Mouse (Mus musculus) erythroid progenitor cell, adult 5-6 weeks (primary cell): ENCODE measurements at regions not wholly inside any gene's neighbourhood (a gene's known extent, or its start where the extent isn't known, plus 50 kb on each side); places are given as distances from the start of the nearest gene placed in this dataset.

Experiments
- ATAC-seq: replicated peaks from 2 replicates; pipeline ENCODE4 v1.8.0; 2016; ENCODE audit warnings: moderate number of reproducible peaks, mild to moderate bottlenecking, moderate TSS enrichment, inconsistent platforms; ENCODE audit not compliant: poor library complexity, low FRiP score, severe bottlenecking

DNA sequence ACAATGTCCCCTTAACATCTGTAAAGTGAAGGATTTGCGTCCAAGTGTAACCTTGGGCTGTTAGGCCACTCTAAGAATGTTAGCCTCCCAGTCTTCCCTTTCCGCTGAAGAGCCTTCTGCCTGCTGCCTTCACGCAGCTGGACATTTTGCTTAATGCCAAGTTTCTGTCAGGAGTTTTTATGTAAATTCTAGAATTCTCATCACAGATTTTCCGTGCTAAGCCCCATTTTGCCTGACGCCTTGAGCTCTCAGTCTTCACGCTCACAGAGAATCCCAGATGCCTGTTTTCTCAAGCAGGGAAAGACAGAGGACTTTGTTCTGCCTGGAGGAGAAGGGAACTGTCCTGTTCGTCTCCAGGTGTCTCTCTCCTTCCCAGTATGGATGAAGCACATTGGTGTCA is 593.8 kb upstream of the Map3k7 start:
- ATAC-seq: no peak

- no peak for ATAC-seq
Observed at GRCm38 (mm10) chr4:31381069-31381969, 582.6 kb upstream of the Map3k7 start.

DNA sequence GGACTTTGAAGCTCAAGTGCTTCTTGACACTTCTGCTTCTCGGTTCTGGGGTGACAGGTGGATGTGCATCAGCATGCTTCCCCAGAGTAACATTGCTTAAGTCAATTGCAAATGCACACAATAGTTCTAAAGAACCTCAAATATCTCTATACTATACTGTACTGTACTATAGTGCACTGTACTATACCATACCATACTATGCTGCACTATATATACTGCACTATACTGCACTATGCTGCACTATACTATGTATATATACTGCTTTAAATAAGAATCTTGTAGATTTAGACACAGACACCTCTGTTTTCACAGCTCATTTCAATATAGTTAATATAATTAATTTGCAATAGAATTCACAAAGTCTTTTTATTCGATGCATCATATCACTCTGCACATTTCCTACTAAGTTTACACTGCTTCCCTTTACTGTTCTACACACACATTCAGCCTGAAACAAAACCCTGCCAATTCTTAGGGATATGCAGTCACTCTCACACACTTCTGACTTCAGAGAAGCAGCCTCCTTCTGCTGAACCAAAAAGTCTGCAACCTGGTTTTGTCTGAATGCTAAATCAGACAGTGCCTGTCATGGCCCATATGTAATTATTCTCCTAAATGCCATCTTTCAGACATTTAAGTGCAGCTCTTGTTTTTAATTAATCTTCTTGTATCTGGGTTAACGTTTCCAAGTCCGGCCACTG is 570.8 kb upstream of the Map3k7 start:
- ATAC-seq: no peak

DNA sequence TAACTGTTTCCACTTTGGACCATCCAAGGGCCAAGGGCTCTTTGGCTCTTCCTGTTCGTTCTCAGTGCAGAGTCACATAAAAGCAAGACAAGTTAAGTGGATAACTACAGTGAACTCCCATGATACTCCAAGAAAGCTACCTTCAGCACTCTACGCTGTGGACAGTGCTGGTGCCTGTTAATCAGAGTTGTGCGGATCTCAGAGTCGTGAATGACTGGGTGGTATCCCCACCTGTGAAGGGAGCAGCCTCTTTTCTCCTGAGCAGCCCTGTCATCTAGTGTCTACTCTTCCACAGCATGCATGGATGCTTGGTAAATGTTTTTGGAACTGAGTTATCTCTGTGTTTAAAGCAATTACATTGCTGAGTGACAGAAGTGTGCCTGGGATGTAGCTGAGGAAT is 568.4 kb upstream of the Map3k7 start:
- no peak for ATAC-seq

GRCm38 (mm10) chr4:31403976-31404375 is 559.9 kb upstream of the Map3k7 start:
- no peak for ATAC-seq

DNA sequence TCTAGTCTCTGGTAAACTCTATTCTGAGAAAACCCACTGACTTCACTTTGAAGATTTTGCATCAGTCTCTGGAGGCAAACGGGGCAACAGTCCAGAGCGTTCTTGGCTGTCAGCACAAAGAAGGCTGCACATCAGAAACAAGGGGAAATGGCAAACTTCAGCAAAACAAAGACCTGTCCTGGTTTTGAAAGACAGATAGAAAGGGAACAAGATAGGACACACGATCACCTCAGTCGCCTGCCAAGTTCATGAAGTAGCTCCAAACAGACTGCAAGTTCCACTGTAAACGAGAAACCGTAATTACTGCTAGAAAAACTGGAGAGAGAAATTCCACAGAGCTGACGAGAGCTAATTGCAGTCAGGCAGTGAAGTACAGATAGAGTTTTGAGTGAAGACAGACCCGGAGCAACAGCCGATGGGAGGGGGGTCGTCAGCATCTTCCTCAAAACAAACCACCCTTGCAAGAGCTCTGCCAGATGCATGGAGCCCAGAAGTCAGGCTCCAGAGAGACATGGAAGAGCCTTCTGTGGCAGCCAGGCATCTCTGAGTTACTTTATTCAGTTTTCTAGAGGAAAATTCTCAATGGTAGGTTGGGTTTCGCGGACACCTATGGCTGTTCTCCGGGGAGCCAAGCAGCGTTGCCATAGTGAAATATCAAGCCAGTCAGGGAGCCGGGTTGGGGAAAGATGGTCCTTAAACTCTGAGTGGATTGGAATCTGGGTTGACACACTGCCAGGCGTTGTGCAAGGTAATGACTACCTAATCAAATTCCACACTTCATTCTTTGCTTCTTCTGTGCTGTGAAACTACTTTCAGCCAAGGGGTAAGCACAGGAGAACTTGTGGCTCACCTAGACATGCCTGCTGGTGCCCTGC is 558.8 kb upstream of the Map3k7 start:
- ATAC-seq: no peak

- no peak for ATAC-seq
Observed at GRCm38 (mm10) chr4:31410157-31410556, 553.7 kb upstream of the Map3k7 start.

GRCm38 (mm10) chr4:31411770-31412525 is 551.9 kb upstream of the Map3k7 start:
- no peak for ATAC-seq

- no peak for ATAC-seq
Observed at GRCm38 (mm10) chr4:31417161-31417560, 546.7 kb upstream of the Map3k7 start.

- no peak for ATAC-seq
Observed at GRCm38 (mm10) chr4:31419240-31419639, 544.7 kb upstream of the Map3k7 start.

GRCm38 (mm10) chr4:31420167-31420566 is 543.7 kb upstream of the Map3k7 start:
- ATAC-seq: no peak

DNA sequence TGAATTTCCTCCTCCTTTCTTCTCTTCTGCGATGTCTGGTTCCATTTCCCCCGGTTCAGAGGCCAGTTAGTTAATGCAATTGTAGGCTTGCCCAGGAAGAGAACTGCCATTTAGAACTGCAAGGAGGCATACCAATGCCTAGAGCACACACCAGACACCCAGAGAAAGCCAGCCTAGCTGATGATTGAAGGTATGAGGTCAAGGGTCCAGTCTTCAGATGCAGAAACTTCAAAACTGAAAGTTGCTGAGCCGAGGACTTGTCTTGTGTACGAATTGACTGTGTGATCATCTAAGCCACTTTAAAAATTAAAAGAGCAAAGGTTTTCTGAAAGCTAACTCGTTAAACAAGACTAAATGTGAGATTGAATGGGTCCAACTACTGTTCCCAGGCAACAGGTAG is 542.5 kb upstream of the Map3k7 start:
- no peak for ATAC-seq

GRCm38 (mm10) chr4:31425135-31425534 is 538.8 kb upstream of the Map3k7 start:
- no peak for ATAC-seq

DNA sequence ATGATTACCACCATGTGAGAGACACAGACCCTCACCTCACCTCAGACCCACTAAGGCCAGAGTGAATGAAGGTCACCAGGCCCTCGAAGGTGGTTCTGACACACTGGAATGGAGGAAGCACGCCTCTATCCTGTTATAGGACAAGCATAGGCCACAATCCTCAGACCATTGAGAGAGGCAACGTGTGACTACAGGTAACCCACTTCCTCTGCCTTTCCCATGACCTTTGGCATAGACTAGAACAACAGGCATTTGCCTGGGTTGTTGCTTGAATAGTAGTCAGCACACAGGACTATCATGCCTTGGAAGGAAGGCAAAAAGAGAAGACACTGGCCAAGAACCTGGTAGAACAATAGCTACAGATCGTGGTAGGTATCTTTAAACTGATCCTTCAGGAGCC is 538.2 kb upstream of the Map3k7 start:
- ATAC-seq: no peak

DNA sequence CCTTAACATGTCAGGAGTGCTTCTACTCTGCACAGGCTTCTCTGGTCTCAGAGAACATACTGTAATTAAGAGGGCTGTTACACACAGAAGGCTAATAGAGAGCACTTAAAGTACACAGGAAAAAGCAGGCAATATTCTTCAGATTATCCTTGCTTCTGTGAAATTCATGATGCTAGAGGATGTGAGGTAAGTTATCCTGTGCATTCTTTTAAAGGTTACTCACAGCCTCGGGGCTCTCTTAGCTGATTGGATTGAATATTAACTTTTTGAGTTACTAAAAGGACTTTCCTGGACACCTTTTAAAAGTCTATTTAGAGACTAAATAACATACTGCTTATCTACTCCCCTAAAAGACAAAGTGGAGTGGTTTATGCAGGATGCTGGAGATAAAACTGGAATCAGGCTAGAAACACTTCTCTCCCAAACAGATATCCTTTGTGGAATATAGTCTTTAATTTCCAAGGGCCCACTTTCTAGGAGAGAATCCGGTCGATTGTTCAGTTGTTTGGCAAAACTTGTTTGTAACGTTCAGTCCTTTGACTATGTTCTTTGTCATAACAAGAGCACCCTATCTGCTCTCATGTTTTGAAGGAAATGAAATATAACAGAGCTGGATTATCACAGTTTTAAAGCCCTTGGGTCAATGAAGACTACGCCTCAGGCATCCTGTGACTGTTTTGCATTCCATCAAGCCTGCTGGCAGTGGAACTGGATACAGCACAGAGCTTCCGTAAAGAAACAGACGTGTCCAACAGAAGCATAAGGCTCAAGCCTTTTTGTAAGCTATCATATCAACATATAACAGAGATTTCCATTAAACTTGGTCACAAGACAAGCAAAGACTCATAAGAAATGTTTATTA is 537.5 kb upstream of the Map3k7 start:
- no peak for ATAC-seq

GRCm38 (mm10) chr4:31433943-31434342 is 530.0 kb upstream of the Map3k7 start:
- ATAC-seq: no peak

GRCm38 (mm10) chr4:31454898-31455297 is 509.0 kb upstream of the Map3k7 start:
- ATAC-seq: no peak

- ATAC-seq: no peak
Observed at GRCm38 (mm10) chr4:31455466-31455865, 508.4 kb upstream of the Map3k7 start.

DNA sequence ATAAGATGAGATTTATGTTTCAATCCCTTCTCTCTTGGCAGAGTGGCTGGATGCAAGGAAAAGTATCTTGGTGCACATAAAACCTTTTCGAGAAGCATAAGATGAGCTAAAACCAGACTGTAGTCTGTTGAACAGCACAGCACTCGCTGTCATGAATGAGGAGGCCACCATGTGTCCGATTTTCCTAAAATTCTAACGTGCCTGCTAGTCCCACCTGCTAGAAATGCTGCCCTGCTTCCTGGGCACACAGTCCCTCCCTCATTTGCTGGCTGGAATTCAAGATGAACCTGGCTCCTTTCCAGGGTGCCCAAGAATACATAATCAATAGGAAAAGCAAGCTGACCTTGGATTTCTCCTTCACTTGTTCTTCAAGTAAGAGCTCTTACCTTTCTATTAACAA is 501.4 kb upstream of the Map3k7 start:
- ATAC-seq: no peak
